Comparison of ENCODE assay signal across 12 mouse cellular contexts in genomic region chr6:87182736-87183135, GRCm38 (mm10).
DNase-seq lines count a peak whose midpoint lies in the region; ATAC-seq and TF ChIP-seq lines count a peak whose summit lies in the region.
"Had no signal": no experiment of that assay in that cellular context is flagged by ENCODE, and none has a peak within 500 bp of the region (broad histone marks: within the 10 kb centered on the region; RNA-seq: fewer than 3 reads in every experiment).

No protein-coding gene starts in this region.

- H3K79me2 ChIP-seq in heart, adult 2 months (replicated peaks; ENCODE audit: control insufficient read depth, insufficient read depth, low read length), result no peaks in the 10 kb centered on the region

- no peak for TF ChIP-seq EP300 in heart, adult 2 months (IDR thresholded peaks at IDR 0.05; ENCODE audit: insufficient read depth, low read depth, low read length)
- no peak for TF ChIP-seq EP300 in lung, postnatal 0 days (IDR thresholded peaks at IDR 0.05)

- H3K4me2 ChIP-seq in heart, embryonic 15.5 days, result no peak overlapping the region
- H3K4me2 ChIP-seq in lung, postnatal 0 days (replicated peaks; ENCODE audit: low read depth, low read length), result no peak overlapping the region
- H3K4me2 ChIP-seq: hindbrain, embryonic 12.5 days had no signal

- ATAC-seq in heart, embryonic 15.5 days (replicated peaks; ENCODE audit: insufficient number of reproducible peaks, insufficient read depth, low FRiP score, low read depth), result no peak
- ATAC-seq in lung, postnatal 0 days, result peak; percentile 21

- peak; percentile 25 to 42 for DNase-seq in adrenal gland, postnatal 36 days
- no peak for DNase-seq in adrenal gland, postnatal 10 days
- DNase-seq in heart, adult 2 months, result no peak
- no peak for DNase-seq in lung, postnatal 0 days (ENCODE audit: low spot score)
- no peak for DNase-seq in lung, postnatal 4 days
- DNase-seq in layer of hippocampus, postnatal 10 days (ENCODE audit: low spot score in 2 of 2), result no peak
- DNase-seq: midbrain, embryonic 14.5 days; thymus, postnatal 36 days had no signal

- H3K36me3 ChIP-seq in heart, embryonic 15.5 days, result no peaks in the 10 kb centered on the region; the same call in 1 of the 2 replicates
- H3K36me3 ChIP-seq in heart, adult 2 months (ENCODE audit: control insufficient read depth, insufficient read depth, low read length), result no peaks in the 10 kb centered on the region
- peaks cover 11% of the 10 kb centered on the region; the same call in 1 of the 2 replicates for H3K36me3 ChIP-seq in lung, postnatal 0 days (ENCODE audit: insufficient read depth, low read length)

- peaks cover 38% of the 10 kb centered on the region for H3K4me1 ChIP-seq in heart, embryonic 15.5 days (replicated peaks)
- H3K4me1 ChIP-seq in heart, adult 2 months (ENCODE audit: control insufficient read depth, insufficient read depth, low read length), result 0 out of 2 replicates have a peak, but pooled peaks cover 1% of the 10 kb centered on the region
- H3K4me1 ChIP-seq in lung, postnatal 0 days (ENCODE audit: insufficient read depth, low read depth, low read length), result no peaks in the 10 kb centered on the region; the same call in 1 of the 2 replicates
- H3K4me1 ChIP-seq: hindbrain, embryonic 12.5 days had no signal

- H3K9ac ChIP-seq in heart, embryonic 15.5 days, result no peak overlapping the region
- H3K9ac ChIP-seq in heart, adult 2 months (ENCODE audit: low read depth, low read length), result no peak overlapping the region
- H3K9ac ChIP-seq in lung, postnatal 0 days (replicated peaks; ENCODE audit: low read depth), result no peak overlapping the region
- H3K9ac ChIP-seq: hindbrain, embryonic 12.5 days had no signal

- no peak for TF ChIP-seq POLR2A in heart, adult 2 months (IDR thresholded peaks at IDR 0.05; ENCODE audit: insufficient read depth, low read depth, low read length)

- H3K27ac ChIP-seq in heart, embryonic 15.5 days, result peak overlapping the region; percentile 88
- no peak overlapping the region for H3K27ac ChIP-seq in heart, adult 2 months
- no peak overlapping the region for H3K27ac ChIP-seq in lung, postnatal 0 days (ENCODE audit: low read length)
- H3K27ac ChIP-seq: hindbrain, embryonic 12.5 days; kidney, postnatal 0 days had no signal

- H3K9me3 ChIP-seq in heart, embryonic 15.5 days (replicated peaks), result no peaks in the 10 kb centered on the region
- no peaks in the 10 kb centered on the region for H3K9me3 ChIP-seq in lung, postnatal 0 days (ENCODE audit: low read length)
- H3K9me3 ChIP-seq: hindbrain, embryonic 12.5 days had no signal

- intact Hi-C loops in heart, adult 2 months (cut with DNase I), result no loop called here

- no peaks in the 10 kb centered on the region for H3K27me3 ChIP-seq in heart, embryonic 15.5 days
- no peaks in the 10 kb centered on the region for H3K27me3 ChIP-seq in heart, adult 2 months (ENCODE audit: control insufficient read depth, insufficient read depth, low read length)
- H3K27me3 ChIP-seq in lung, postnatal 0 days (replicated peaks; ENCODE audit: insufficient read depth, low read length), result no peaks in the 10 kb centered on the region
- H3K27me3 ChIP-seq: hindbrain, embryonic 12.5 days had no signal

- no peak overlapping the region for H3K4me3 ChIP-seq in heart, embryonic 15.5 days
- H3K4me3 ChIP-seq in heart, adult 2 months, result no peak overlapping the region
- H3K4me3 ChIP-seq in lung, postnatal 0 days (ENCODE audit: low read depth, low read length), result no peak overlapping the region
- H3K4me3 ChIP-seq: hindbrain, embryonic 12.5 days; layer of hippocampus, adult 2 months had no signal

- no peak for TF ChIP-seq CTCF in heart, adult 2 months (IDR thresholded peaks at IDR 0.05)
- TF ChIP-seq CTCF in lung, postnatal 0 days (IDR thresholded peaks at IDR 0.05), result no peak

- WGBS in heart, embryonic 15.5 days, result 72% methylated on average over 6 of the region's 6 CpGs
- 59% methylated on average over 6 of the region's 6 CpGs for WGBS in heart, adult 2 months
- WGBS in lung, postnatal 0 days, result 61% methylated on average over 6 of the region's 6 CpGs

Comparison
In these comparisons a context has a peak if more than half of its experiments do, and no peak if none do; other contexts are left out.
1. DNase-seq: peak in adrenal gland, postnatal 36 days (2 of 2); none in adrenal gland, postnatal 10 days (single experiment), heart, adult 2 months (0 of 2), lung, postnatal 0 days (single experiment), lung, postnatal 4 days (0 of 2) and layer of hippocampus, postnatal 10 days (0 of 2).